Mouse (Mus musculus) myocyte (in vitro differentiated cells): ENCODE measurements around the gene Gipc2. TPM values are rescaled to one million over a fixed set of nuclear protein-coding genes. Genes with fewer than 3 reads are reported as not detected.

Source experiments
- H3K27me3 ChIP-seq: one replicate; pipeline ENCODE4 v1.6.1; 2011; ENCODE audit not compliant: control insufficient read depth, insufficient read depth, insufficient read length
- H3K36me3 ChIP-seq: one replicate; pipeline ENCODE4 v1.6.1; 2011; ENCODE audit not compliant: control insufficient read depth, insufficient read depth
- H3K4me2 ChIP-seq: one replicate; pipeline ENCODE4 v1.6.1; 2011; ENCODE audit warnings: low read depth, control low read depth
- H3K4me3 ChIP-seq: one replicate; pipeline ENCODE4 v1.5.1; 2011; ENCODE audit warnings: mild to moderate bottlenecking, control low read depth, moderate library complexity
- H3K79me2 ChIP-seq: one replicate; pipeline ENCODE4 v1.6.1; 2011; ENCODE audit not compliant: control insufficient read depth, insufficient read depth
- H3ac ChIP-seq: one replicate; pipeline ENCODE4 v1.6.1; 2011; ENCODE audit not compliant: control insufficient read depth, insufficient read length
- CEBPB ChIP-seq: IDR thresholded peaks from 2 replicates; pipeline ENCODE4 v1.6.1; 2011; ENCODE audit warnings: mild to moderate bottlenecking, moderate library complexity; ENCODE audit not compliant: poor library complexity, insufficient read depth, severe bottlenecking
- E2F4 ChIP-seq: IDR thresholded peaks from one replicate; pipeline ENCODE4 v1.6.1; 2011; ENCODE audit warnings: mild to moderate bottlenecking, control low read depth, moderate library complexity; ENCODE audit not compliant: insufficient read depth
- MAX ChIP-seq: IDR thresholded peaks from one replicate; pipeline ENCODE4 v1.6.1; 2011; ENCODE audit warnings: low read depth, mild to moderate bottlenecking, control low read depth
- MYOD1 ChIP-seq, 3 experiments: IDR thresholded peaks; one replicate each; pipeline ENCODE4 v1.6.1; 2011; ENCODE audit warnings: control low read depth in 2 of 3, low read depth in 2 of 3, mild to moderate bottlenecking in 2 of 3, moderate library complexity in 1 of 3; ENCODE audit not compliant: insufficient read length in 2 of 3, control insufficient read depth in 1 of 3
- MYOG ChIP-seq, 3 experiments: IDR thresholded peaks; one replicate each; pipeline ENCODE4 v1.6.1; 2011; ENCODE audit warnings: control low read depth in 2 of 3, low read depth in 2 of 3, mild to moderate bottlenecking in 2 of 3; ENCODE audit not compliant: insufficient read length in 2 of 3, control insufficient read depth in 1 of 3, insufficient read depth in 1 of 3
- POLR2A ChIP-seq: IDR thresholded peaks from one replicate; pipeline ENCODE4 v1.6.1; 2011; ENCODE audit warnings: low read depth, mild to moderate bottlenecking, control low read depth, moderate library complexity; ENCODE audit not compliant: insufficient read length
- POLR2AphosphoS2 ChIP-seq: IDR thresholded peaks from one replicate; pipeline ENCODE4 v1.6.1; 2011; ENCODE audit warnings: low read depth, control low read depth; ENCODE audit not compliant: insufficient read length
- REST ChIP-seq: IDR thresholded peaks from one replicate; pipeline ENCODE4 v1.6.1; 2011; ENCODE audit warnings: mild to moderate bottlenecking, control low read depth, moderate library complexity; ENCODE audit not compliant: insufficient read depth, insufficient read length
- SRF ChIP-seq: IDR thresholded peaks from one replicate; pipeline ENCODE4 v1.6.1; 2011; ENCODE audit warnings: low read depth; ENCODE audit not compliant: control insufficient read depth, insufficient read length
- TCF12 ChIP-seq: IDR thresholded peaks from one replicate; pipeline ENCODE4 v1.6.1; 2011; ENCODE audit warnings: mild to moderate bottlenecking, control low read depth; ENCODE audit not compliant: poor library complexity, insufficient read depth, severe bottlenecking
- TCF3 ChIP-seq: IDR thresholded peaks from one replicate; pipeline ENCODE4 v1.6.1; 2011; ENCODE audit warnings: low read depth, control low read depth; ENCODE audit not compliant: insufficient read length
- USF1 ChIP-seq: IDR thresholded peaks from one replicate; pipeline ENCODE4 v1.6.1; 2011; ENCODE audit warnings: low read depth, mild to moderate bottlenecking, control low read depth, moderate library complexity
- polyA plus RNA-seq: library from polyadenylated mRNA; unstranded; fragments of >200 nt; fragmentation: generic; extraction: Trizol; gene quantifications from one replicate; pipeline ENCODE4 v1.2.1, GENCODE M21; 2012; ENCODE audit warnings: missing spikeins

Gipc2 gene
- polyA plus RNA-seq, 1 experiment = 0.16 TPM

DNA sequence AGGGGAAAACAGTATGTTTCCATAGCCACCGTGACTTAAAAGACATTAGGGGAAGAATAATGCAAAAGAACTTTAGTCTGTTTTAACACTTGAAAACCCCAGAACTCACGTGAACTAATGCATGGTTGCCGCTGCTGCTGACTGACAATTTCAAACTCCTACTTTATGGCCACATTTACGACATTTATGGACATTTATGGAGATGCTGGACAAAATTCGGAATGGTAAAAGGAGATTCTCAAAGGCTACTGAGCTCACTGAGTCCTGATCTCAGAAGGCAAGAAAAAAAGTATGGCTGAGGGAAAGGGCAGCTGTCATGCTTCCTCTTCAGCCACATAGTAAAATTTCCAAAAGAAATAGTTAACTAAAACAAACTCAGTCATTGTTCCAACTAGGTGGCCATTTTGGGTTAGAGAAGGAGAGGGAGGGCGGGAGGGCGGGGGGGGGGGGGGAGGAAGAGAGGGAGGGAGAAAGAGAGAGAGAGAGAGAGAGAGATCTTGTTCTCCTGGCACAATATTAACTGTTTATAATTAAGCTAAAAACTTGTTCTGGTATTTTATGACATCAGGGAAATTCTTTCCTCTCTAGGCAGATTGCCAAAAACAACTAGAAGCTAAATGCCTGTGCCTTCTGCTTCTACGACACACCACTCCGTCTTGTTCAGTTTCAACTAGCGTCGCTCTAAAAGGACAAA, 26.4 kb upstream of the Gipc2 start:
- Histone ChIP-seq H3K4me2 (peak overlapping the region; percentile 89), H3K36me3 (no peaks in the 10 kb centered on the region), H3K27me3 (no peaks in the 10 kb centered on the region), H3ac (peak overlapping the region; percentile 10), H3K4me3 (peak overlapping the region; percentile 62), H3K79me2 (peaks cover 60% of the 10 kb centered on the region)
- no peak for TF ChIP-seq POLR2AphosphoS2

DNA sequence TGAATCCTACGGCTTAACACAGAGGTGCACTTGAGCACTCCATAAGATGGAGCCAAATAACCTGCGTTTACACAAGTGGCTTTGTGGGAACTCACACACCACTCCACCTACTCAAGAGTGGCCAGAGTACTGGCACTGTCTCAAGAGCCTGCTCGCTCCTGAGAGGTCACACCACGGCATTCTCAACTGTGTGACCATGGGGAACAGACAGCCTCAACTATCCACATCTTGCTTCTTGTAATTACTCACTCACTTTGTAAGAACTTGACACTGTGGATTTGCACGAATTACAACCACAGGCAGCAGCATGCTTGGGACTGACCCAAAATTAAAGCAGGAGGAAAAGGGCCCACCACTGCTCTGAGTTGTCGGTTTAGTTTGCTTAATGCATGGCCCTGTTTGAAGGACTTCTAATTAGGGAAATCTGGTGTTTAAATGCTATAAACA, 25.8 kb upstream of the Gipc2 start:
- Histone ChIP-seq H3K4me3 (peak overlapping the region; percentile 62), H3K79me2 (peaks cover 66% of the 10 kb centered on the region), H3K36me3 (peaks cover 1% of the 10 kb centered on the region), H3ac (peak overlapping the region; percentile 10), H3K27me3 (no peaks in the 10 kb centered on the region), H3K4me2 (peak overlapping the region; percentile 89)
- TF ChIP-seq POLR2AphosphoS2 (no peak), SRF (no peak), MYOD1 (IDR thresholded peaks at IDR 0.05; ENCODE audit: control insufficient read depth in 1 of 3, insufficient read length in 2 of 3, low read depth in 2 of 3) (peak in 1 of 3 experiments; percentile 31), MYOG (IDR thresholded peaks at IDR 0.05; ENCODE audit: control insufficient read depth in 1 of 3, insufficient read depth in 1 of 3, insufficient read length in 2 of 3, low read depth in 2 of 3) (peak in 1 of 3 experiments; percentile 17), CEBPB (no peak), TCF3 (no peak), E2F4 (no peak), TCF12 (no peak), POLR2A (no peak), REST (no peak), MAX (no peak), USF1 (no peak)

DNA sequence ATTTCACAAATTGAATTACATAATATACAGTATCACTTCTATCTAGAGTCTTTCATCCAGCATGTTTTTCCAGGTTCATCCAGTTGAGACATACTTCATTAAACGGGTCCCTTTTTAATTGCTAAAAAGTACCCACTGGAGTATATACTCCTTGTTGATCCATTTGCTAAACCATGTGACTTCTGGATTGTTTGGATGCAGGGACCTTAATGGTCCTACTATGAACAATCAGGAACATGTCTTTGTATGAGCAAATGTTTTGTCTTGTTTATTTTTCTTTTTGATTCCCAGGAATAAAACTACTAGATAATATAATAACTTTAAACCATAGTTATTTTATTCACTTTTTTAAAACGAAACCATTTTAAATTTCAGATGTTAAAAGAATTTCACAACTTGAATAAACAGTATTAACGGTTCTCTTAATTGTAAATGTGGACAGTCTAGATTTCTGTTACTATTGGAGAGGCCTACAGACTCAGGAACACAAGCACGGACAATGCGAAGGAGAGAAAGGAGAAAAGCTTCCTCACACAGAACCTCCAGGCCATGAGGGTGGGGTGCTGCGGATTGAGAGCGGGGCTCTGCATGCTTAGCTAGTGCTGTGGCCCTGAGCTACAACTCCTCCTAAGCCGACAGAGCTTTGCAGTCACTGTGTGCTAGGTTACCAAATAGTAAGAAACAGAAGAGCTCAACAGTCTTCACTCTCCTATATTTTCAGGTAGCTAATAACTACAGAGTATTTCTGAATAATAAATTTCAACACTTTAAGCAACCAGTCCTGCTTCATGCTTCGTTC, 24.8 kb upstream of the Gipc2 start:
- TF ChIP-seq MYOD1 (IDR thresholded peaks at IDR 0.05; ENCODE audit: control insufficient read depth in 1 of 3, insufficient read length in 2 of 3, low read depth in 2 of 3) = no peak
- TF ChIP-seq POLR2A = no peak
- TF ChIP-seq E2F4 = no peak
- no peak for TF ChIP-seq MAX
- no peak for TF ChIP-seq MYOG (IDR thresholded peaks at IDR 0.05; ENCODE audit: control insufficient read depth in 1 of 3, insufficient read depth in 1 of 3, insufficient read length in 2 of 3, low read depth in 2 of 3)
- TF ChIP-seq CEBPB = no peak
- no peak for TF ChIP-seq SRF
- TF ChIP-seq TCF3 = no peak
- no peak for TF ChIP-seq USF1
- TF ChIP-seq REST = no peak
- no peak for TF ChIP-seq POLR2AphosphoS2
- no peak for TF ChIP-seq TCF12
- H3K36me3 ChIP-seq = peaks cover 11% of the 10 kb centered on the region
- peak overlapping the region; percentile 62 for H3K4me3 ChIP-seq
- no peaks in the 10 kb centered on the region for H3K27me3 ChIP-seq
- peak overlapping the region; percentile 89 for H3K4me2 ChIP-seq
- peaks cover 75% of the 10 kb centered on the region for H3K79me2 ChIP-seq
- no peak overlapping the region for H3ac ChIP-seq

DNA sequence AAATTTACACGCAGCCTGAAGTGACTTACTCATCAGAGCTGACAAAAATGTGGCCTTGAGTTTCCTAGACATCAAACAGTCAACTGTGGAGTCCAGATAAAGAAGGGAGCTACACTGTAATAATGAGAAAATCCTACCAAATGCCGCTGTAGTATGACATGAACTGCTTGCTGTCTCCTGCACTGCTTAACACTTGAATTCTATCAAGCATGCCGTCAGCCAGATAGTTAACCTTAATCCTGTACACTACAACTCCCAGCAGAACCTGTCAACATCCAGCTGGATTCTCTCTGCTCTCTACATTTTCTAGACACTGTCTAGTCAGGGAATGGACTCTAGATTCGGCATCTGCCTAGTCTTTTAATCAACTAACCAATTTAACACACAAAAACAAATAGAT, 23.3 kb upstream of the Gipc2 start:
- Histone ChIP-seq H3ac (no peak overlapping the region), H3K79me2 (peaks cover 79% of the 10 kb centered on the region), H3K36me3 (peaks cover 25% of the 10 kb centered on the region), H3K27me3 (no peaks in the 10 kb centered on the region), H3K4me2 (peak overlapping the region; percentile 89), H3K4me3 (no peak overlapping the region)
- TF ChIP-seq CEBPB (no peak), MYOG (IDR thresholded peaks at IDR 0.05; ENCODE audit: control insufficient read depth in 1 of 3, insufficient read depth in 1 of 3, insufficient read length in 2 of 3, low read depth in 2 of 3) (no peak), SRF (no peak), MAX (no peak), TCF12 (no peak), MYOD1 (IDR thresholded peaks at IDR 0.05; ENCODE audit: control insufficient read depth in 1 of 3, insufficient read length in 2 of 3, low read depth in 2 of 3) (no peak), POLR2A (no peak), USF1 (no peak), E2F4 (no peak), TCF3 (no peak), POLR2AphosphoS2 (no peak), REST (no peak)
